Mouse (Mus musculus): ENCODE measurements around the gene Gpr137. TPM values are rescaled to one million over a fixed set of nuclear protein-coding genes. Genes with fewer than 3 reads are reported as not detected.
"Not testable (repeated sequence)": the region's sequence is repeated elsewhere in the genome, so short reads cannot be mapped to it uniquely, and the experiment has no call there.

The Gpr137 gene
- polyA plus RNA-seq, 1 experiment: not detected

DNA sequence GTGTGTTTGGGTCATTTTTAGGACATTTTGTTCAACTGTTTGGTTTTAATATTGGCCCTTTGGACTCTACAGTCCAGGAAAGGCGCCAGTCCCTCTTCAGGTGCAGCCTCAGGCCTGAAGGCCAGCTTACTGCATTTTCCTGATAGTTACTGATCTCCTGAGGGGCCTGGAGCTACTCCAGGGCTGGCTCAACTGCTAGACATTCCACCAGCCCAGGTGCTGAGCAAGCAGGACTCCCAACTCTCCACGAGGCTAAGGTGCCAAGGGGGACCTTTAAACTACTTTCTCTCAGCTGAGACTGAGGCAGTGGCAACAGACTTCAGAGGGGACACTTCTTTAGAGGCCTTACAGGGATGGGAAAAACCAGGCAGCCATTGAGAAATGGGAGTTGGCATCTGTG, 37.4 kb downstream of the Gpr137 start:
- Histone ChIP-seq H3K4me1 (ENCODE audit: control insufficient read depth, insufficient read depth, low read length) (peaks cover 16% of the 10 kb centered on the region), H3K27ac (ENCODE audit: insufficient read depth, low read depth, low read length) (no peak overlapping the region), H3K4me3 (ENCODE audit: insufficient read depth, low read depth, low read length) (no peak overlapping the region)
- WGBS: 84% methylated on average over 2 of the region's 2 CpGs
- TF ChIP-seq POLR2A (IDR thresholded peaks at IDR 0.05; ENCODE audit: insufficient read depth, low read depth, low read length) (no peak), CTCF (IDR thresholded peaks at IDR 0.05; ENCODE audit: insufficient read depth, low read depth, low read length) (no peak)

DNA sequence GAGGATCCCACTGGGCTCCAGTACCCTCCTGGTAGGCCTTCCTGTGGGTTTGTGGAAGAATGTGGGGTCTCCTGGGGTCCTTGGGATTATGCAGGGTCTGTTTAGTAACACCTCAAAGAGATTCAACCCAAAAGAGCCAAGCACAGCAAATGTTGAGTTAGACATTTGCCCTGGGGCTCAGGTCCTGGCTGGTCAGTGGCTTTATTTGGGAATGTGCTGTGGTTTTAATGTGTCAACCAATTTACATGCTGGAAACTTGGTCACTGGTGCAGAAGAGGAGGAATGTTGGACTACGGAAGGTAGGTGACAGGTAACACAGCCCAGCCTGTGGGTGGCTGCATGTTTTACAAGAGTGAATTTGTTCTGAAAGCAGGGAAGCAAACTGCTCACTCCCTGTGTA, 39.2 kb downstream of the Gpr137 start:
- Histone ChIP-seq H3K27ac (ENCODE audit: insufficient read depth, low read depth, low read length) (no peak overlapping the region), H3K4me3 (ENCODE audit: insufficient read depth, low read depth, low read length) (no peak overlapping the region), H3K4me1 (ENCODE audit: control insufficient read depth, insufficient read depth, low read length) (peaks cover 11% of the 10 kb centered on the region)
- no peak for TF ChIP-seq CTCF (IDR thresholded peaks at IDR 0.05; ENCODE audit: insufficient read depth, low read depth, low read length)
- TF ChIP-seq POLR2A (IDR thresholded peaks at IDR 0.05; ENCODE audit: insufficient read depth, low read depth, low read length): no peak
- 92% methylated on average over 1 of the region's 1 CpGs for WGBS

DNA sequence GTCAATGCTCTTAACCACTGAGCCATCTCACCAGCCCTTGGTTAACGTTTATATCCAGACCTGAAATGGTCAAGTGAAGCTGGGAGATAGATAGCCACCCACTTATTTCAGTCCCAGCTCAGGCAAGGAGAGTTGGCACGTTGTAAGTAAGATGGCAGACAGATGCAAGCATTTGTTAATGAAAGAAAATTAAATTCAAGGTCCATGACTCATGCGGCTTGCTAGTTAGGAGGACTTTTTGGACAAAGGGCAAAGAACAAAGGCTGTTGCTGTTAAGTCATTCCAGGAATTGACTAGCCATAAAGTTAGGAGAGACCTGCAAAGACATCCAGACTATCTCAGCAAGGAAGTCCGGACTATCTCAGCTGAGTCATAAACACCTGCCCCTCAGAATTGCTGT, 42.6 kb downstream of the Gpr137 start:
- Histone ChIP-seq H3K27ac (ENCODE audit: insufficient read depth, low read depth, low read length) (no peak overlapping the region), H3K4me1 (ENCODE audit: control insufficient read depth, insufficient read depth, low read length) (no peaks in the 10 kb centered on the region), H3K4me3 (ENCODE audit: insufficient read depth, low read depth, low read length) (no peak overlapping the region)
- WGBS: 79% methylated on average over 4 of the region's 4 CpGs
- no peak for TF ChIP-seq CTCF (IDR thresholded peaks at IDR 0.05; ENCODE audit: insufficient read depth, low read depth, low read length)
- no peak for TF ChIP-seq POLR2A (IDR thresholded peaks at IDR 0.05; ENCODE audit: insufficient read depth, low read depth, low read length)

DNA sequence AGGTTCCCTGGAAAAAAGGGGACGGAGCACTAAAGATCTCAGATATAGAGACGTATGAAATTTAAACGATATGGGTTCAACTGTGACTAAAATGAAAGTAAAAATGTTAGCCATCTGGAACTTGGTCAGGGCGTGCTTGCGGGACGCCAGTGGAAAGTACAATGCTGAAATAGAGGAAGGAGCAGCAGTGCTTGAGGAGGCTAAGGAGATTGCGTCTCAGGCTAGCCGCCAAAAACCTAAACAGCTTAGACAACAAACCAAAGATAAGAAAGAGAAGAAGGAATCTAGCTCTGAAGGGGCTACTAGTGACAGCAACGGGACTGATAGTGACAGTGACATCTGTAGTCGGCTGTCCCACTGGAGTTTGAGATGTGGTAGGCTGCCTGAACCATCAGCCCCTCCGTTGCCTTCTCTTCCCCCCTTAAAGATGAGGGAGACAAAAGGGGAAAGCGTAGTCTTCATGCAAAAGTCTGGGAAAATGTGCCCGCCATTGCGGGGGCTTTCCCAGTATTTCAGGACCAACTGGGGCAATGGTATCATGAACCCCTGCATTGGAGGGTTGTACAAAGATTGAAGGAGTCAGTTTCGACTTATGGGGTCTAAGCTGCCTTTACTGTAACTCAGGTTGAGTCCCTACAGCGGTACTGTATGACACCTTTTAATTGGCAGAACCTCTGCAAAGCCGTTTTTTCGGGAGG, 46.5 kb downstream of the Gpr137 start:
- H3K4me1 ChIP-seq (ENCODE audit: control insufficient read depth, insufficient read depth, low read length); H3K27ac ChIP-seq (ENCODE audit: insufficient read depth, low read depth, low read length); H3K4me3 ChIP-seq (ENCODE audit: insufficient read depth, low read depth, low read length): not testable (repeated sequence)
- 88% methylated on average over 18 of the region's 18 CpGs for WGBS

DNA sequence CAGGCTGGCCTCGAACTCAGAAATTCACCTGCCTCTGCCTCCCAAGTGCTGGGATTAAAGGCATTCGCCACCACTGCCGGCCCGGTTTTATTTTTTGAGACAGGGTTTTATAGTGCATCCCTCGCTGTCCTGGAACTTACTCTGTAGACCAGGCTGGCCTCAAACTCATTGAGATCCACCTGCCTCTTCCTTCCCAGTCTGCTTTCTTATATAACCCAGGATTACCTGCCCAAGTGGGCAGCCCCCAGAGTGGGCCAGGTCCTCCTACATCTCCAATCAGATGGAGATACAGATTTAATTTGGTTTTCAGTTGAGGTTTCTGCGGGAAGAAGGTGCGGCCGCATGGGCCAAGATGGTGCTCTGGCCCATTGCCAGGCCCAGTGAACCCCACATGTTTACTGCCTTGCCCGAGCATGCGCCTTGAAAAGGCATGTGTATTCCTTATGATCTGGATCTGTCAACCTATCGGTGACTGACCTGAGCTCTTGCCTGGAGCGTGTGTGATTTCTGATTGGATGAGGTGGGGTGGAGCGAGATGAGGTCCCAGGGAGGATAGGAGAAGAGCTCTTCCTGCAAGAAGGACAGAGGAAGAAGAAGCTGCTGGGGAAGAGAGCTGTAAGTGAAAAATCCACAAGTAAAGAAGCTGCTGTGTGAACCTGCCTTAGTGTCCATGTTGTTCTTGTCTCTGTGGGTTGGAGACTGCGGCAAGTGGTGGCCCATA, 48.4 kb downstream of the Gpr137 start:
- Histone ChIP-seq H3K4me1 (ENCODE audit: control insufficient read depth, insufficient read depth, low read length) (no peaks in the 10 kb centered on the region), H3K27ac (ENCODE audit: insufficient read depth, low read depth, low read length) (no peak overlapping the region), H3K4me3 (ENCODE audit: insufficient read depth, low read depth, low read length) (no peak overlapping the region)
- WGBS: 95% methylated on average over 14 of the region's 14 CpGs
- TF ChIP-seq POLR2A (IDR thresholded peaks at IDR 0.05; ENCODE audit: insufficient read depth, low read depth, low read length): no peak
- no peak for TF ChIP-seq CTCF (IDR thresholded peaks at IDR 0.05; ENCODE audit: insufficient read depth, low read depth, low read length)

DNA sequence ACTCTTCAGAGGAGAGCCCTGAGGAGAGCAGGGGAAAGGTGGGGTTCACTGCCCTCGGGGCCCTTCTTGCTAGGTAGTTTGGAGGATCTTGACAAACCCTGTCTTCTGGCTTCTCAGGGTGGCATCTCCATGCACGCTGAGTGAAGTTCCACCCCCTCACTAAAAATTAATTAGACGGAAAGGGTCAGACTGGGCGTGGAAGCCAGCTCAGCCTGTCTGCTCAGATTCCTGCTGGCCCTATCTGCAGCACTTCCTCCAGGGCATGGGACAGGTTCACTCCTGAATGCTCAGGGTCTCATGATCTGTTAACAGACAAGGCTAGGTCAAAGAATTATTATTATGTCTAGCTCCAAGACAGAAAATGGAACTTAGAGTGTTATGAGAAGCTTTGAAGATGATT, 49.8 kb downstream of the Gpr137 start:
- WGBS: 74% methylated on average over 4 of the region's 4 CpGs
- no peaks in the 10 kb centered on the region for H3K4me1 ChIP-seq (ENCODE audit: control insufficient read depth, insufficient read depth, low read length)
- H3K27ac ChIP-seq (ENCODE audit: insufficient read depth, low read depth, low read length): no peak overlapping the region
- TF ChIP-seq CTCF (IDR thresholded peaks at IDR 0.05; ENCODE audit: insufficient read depth, low read depth, low read length) (no peak), POLR2A (IDR thresholded peaks at IDR 0.05; ENCODE audit: insufficient read depth, low read depth, low read length) (no peak)
- H3K4me3 ChIP-seq (ENCODE audit: insufficient read depth, low read depth, low read length): no peak overlapping the region

Other genes with a start within 250 kb of the Gpr137 start
- gene Rps6ka4, start 101.8 kb downstream of the Gpr137 start, polyA plus RNA-seq (2012; ENCODE audit: insufficient read depth, insufficient read length, low replicate concordance, missing spikeins): not detected in 2 replicates
- gene Ccdc88b, start 84.3 kb downstream of the Gpr137 start, polyA plus RNA-seq (2012; ENCODE audit: insufficient read depth, insufficient read length, low replicate concordance, missing spikeins): not detected in 2 replicates
- gene Trmt112, start 32.8 kb downstream of the Gpr137 start, polyA plus RNA-seq (2012; ENCODE audit: insufficient read depth, insufficient read length, low replicate concordance, missing spikeins): not detected in 2 replicates
- not detected in 2 replicates for gene Prdx5, start 32.4 kb downstream of the Gpr137 start, polyA plus RNA-seq (2012; ENCODE audit: insufficient read depth, insufficient read length, low replicate concordance, missing spikeins)
- gene Esrra, start 20.7 kb downstream of the Gpr137 start, polyA plus RNA-seq (2012; ENCODE audit: insufficient read depth, insufficient read length, low replicate concordance, missing spikeins): not detected in 2 replicates
- not detected in 2 replicates for gene Catsperz, start 17.1 kb downstream of the Gpr137 start, polyA plus RNA-seq (2012; ENCODE audit: insufficient read depth, insufficient read length, low replicate concordance, missing spikeins)
- gene Kcnk4, start 8.0 kb downstream of the Gpr137 start, polyA plus RNA-seq (2012; ENCODE audit: insufficient read depth, insufficient read length, low replicate concordance, missing spikeins): not detected in 2 replicates
- gene Bad, start 619 bp downstream of the Gpr137 start, polyA plus RNA-seq (2012; ENCODE audit: insufficient read depth, insufficient read length, low replicate concordance, missing spikeins): not detected in 2 replicates
- not detected in 2 replicates for gene Ppp1r14b, start 32.5 kb upstream of the Gpr137 start, polyA plus RNA-seq (2012; ENCODE audit: insufficient read depth, insufficient read length, low replicate concordance, missing spikeins)
- gene Plcb3, start 34.0 kb upstream of the Gpr137 start, polyA plus RNA-seq (2012; ENCODE audit: insufficient read depth, insufficient read length, low replicate concordance, missing spikeins): not detected in 2 replicates
- gene Fkbp2, start 38.0 kb upstream of the Gpr137 start, polyA plus RNA-seq (2012; ENCODE audit: insufficient read depth, insufficient read length, low replicate concordance, missing spikeins): not detected in 2 replicates
- not detected in 2 replicates for gene Vegfb, start 45.2 kb upstream of the Gpr137 start, polyA plus RNA-seq (2012; ENCODE audit: insufficient read depth, insufficient read length, low replicate concordance, missing spikeins)
- not detected in 2 replicates for gene Dnajc4, start 50.1 kb upstream of the Gpr137 start, polyA plus RNA-seq (2012; ENCODE audit: insufficient read depth, insufficient read length, low replicate concordance, missing spikeins)
- gene Nudt22, start 53.6 kb upstream of the Gpr137 start, polyA plus RNA-seq (2012; ENCODE audit: insufficient read depth, insufficient read length, low replicate concordance, missing spikeins): not detected in 2 replicates
- not detected in 2 replicates for gene Trpt1, start 53.7 kb upstream of the Gpr137 start, polyA plus RNA-seq (2012; ENCODE audit: insufficient read depth, insufficient read length, low replicate concordance, missing spikeins)
- not detected in 2 replicates for gene Fermt3, start 77.0 kb upstream of the Gpr137 start, polyA plus RNA-seq (2012; ENCODE audit: insufficient read depth, insufficient read length, low replicate concordance, missing spikeins)
- gene Stip1, start 97.5 kb upstream of the Gpr137 start, polyA plus RNA-seq (2012; ENCODE audit: insufficient read depth, insufficient read length, low replicate concordance, missing spikeins): 145 and 219 TPM in 2 replicates
- gene Macrod1, start 114.3 kb upstream of the Gpr137 start, polyA plus RNA-seq (2012; ENCODE audit: insufficient read depth, insufficient read length, low replicate concordance, missing spikeins): not detected in 2 replicates
- not detected in 2 replicates for gene Flrt1, start 163.2 kb upstream of the Gpr137 start, polyA plus RNA-seq (2012; ENCODE audit: insufficient read depth, insufficient read length, low replicate concordance, missing spikeins)

Data from olfactory bulb, adult 2 months (tissue).